Mouse (Mus musculus): ENCODE data around the gene Atp6v0d1. TPM values are rescaled to one million over a fixed set of nuclear protein-coding genes. Genes with fewer than 3 reads are reported as not detected.

The Atp6v0d1 gene
- polyA plus RNA-seq, 1 experiment from 2014 or later: 254 TPM

- Histone ChIP-seq H3K4me1 (ENCODE audit: control insufficient read depth, insufficient read depth, low read length) (peaks cover 15% of the 10 kb centered on the region), H3K27me3 (ENCODE audit: control insufficient read depth, insufficient read depth, low read length) (no peaks in the 10 kb centered on the region), H3K4me2 (ENCODE audit: low read depth, low read length) (no peak overlapping the region), H3K9me3 (ENCODE audit: control insufficient read depth, low read length) (no peaks in the 10 kb centered on the region), H3K36me3 (ENCODE audit: control insufficient read depth, insufficient read depth, low read length) (0 out of 2 replicates have a peak, but pooled peaks cover 4% of the 10 kb centered on the region), H3K9ac (replicated peaks; ENCODE audit: low read depth, low read length) (no peak overlapping the region), H3K27ac (ENCODE audit: low read depth, low read length) (no peak overlapping the region), H3K4me3 (ENCODE audit: low read depth, low read length) (no peak overlapping the region)
- ATAC-seq (ENCODE audit: low read depth): no peak
- WGBS: 84% methylated on average over 3 of the region's 3 CpGs
Measured at GRCm38 (mm10) chr8:105477792-105478191, 88.1 kb downstream of the Atp6v0d1 start.

- no peaks in the 10 kb centered on the region for H3K27me3 ChIP-seq (ENCODE audit: control insufficient read depth, insufficient read depth, low read length)
- H3K9ac ChIP-seq (replicated peaks; ENCODE audit: low read depth, low read length): no peak overlapping the region
- H3K9me3 ChIP-seq (ENCODE audit: control insufficient read depth, low read length): no peaks in the 10 kb centered on the region
- no peak overlapping the region for H3K4me3 ChIP-seq (ENCODE audit: low read depth, low read length)
- ATAC-seq (ENCODE audit: low read depth): no peak
- peaks cover 15% of the 10 kb centered on the region for H3K4me1 ChIP-seq (ENCODE audit: control insufficient read depth, insufficient read depth, low read length)
- no peak overlapping the region for H3K27ac ChIP-seq (ENCODE audit: low read depth, low read length)
- H3K36me3 ChIP-seq (ENCODE audit: control insufficient read depth, insufficient read depth, low read length): 0 out of 2 replicates have a peak, but pooled peaks cover 4% of the 10 kb centered on the region
- WGBS: 44% methylated on average over 25 of the region's 25 CpGs
- no peak overlapping the region for H3K4me2 ChIP-seq (ENCODE audit: low read depth, low read length)
Measured at GRCm38 (mm10) chr8:105476628-105477413, 89.0 kb downstream of the Atp6v0d1 start.

GRCm38 (mm10) chr8:105476161-105476560 is 89.7 kb downstream of the Atp6v0d1 start:
- H3K4me1 ChIP-seq (ENCODE audit: control insufficient read depth, insufficient read depth, low read length): peaks cover 15% of the 10 kb centered on the region
- H3K9ac ChIP-seq (replicated peaks; ENCODE audit: low read depth, low read length): no peak overlapping the region
- 91% methylated on average over 7 of the region's 7 CpGs for WGBS
- ATAC-seq (ENCODE audit: low read depth): no peak
- no peaks in the 10 kb centered on the region for H3K9me3 ChIP-seq (ENCODE audit: control insufficient read depth, low read length)
- no peak overlapping the region for H3K4me3 ChIP-seq (ENCODE audit: low read depth, low read length)
- H3K27ac ChIP-seq (ENCODE audit: low read depth, low read length): no peak overlapping the region
- no peak overlapping the region for H3K4me2 ChIP-seq (ENCODE audit: low read depth, low read length)
- no peaks in the 10 kb centered on the region for H3K27me3 ChIP-seq (ENCODE audit: control insufficient read depth, insufficient read depth, low read length)
- 0 out of 2 replicates have a peak, but pooled peaks cover 4% of the 10 kb centered on the region for H3K36me3 ChIP-seq (ENCODE audit: control insufficient read depth, insufficient read depth, low read length)

- Histone ChIP-seq H3K9ac (replicated peaks; ENCODE audit: low read depth, low read length) (no peak overlapping the region), H3K9me3 (ENCODE audit: control insufficient read depth, low read length) (no peaks in the 10 kb centered on the region), H3K4me2 (ENCODE audit: low read depth, low read length) (no peak overlapping the region), H3K36me3 (ENCODE audit: control insufficient read depth, insufficient read depth, low read length) (0 out of 2 replicates have a peak, but pooled peaks cover 4% of the 10 kb centered on the region), H3K27ac (ENCODE audit: low read depth, low read length) (no peak overlapping the region), H3K4me1 (ENCODE audit: control insufficient read depth, insufficient read depth, low read length) (peaks cover 18% of the 10 kb centered on the region), H3K27me3 (ENCODE audit: control insufficient read depth, insufficient read depth, low read length) (no peaks in the 10 kb centered on the region), H3K4me3 (ENCODE audit: low read depth, low read length) (no peak overlapping the region)
- ATAC-seq (ENCODE audit: low read depth): no peak
- WGBS: 88% methylated on average over 8 of the region's 8 CpGs
Measured at GRCm38 (mm10) chr8:105475742-105476141, 90.1 kb downstream of the Atp6v0d1 start.

GRCm38 (mm10) chr8:105475254-105475653 is 90.6 kb downstream of the Atp6v0d1 start:
- H3K4me2 ChIP-seq (ENCODE audit: low read depth, low read length): no peak overlapping the region
- no peaks in the 10 kb centered on the region for H3K27me3 ChIP-seq (ENCODE audit: control insufficient read depth, insufficient read depth, low read length)
- 0 out of 2 replicates have a peak, but pooled peaks cover 4% of the 10 kb centered on the region for H3K36me3 ChIP-seq (ENCODE audit: control insufficient read depth, insufficient read depth, low read length)
- H3K4me1 ChIP-seq (ENCODE audit: control insufficient read depth, insufficient read depth, low read length): peaks cover 19% of the 10 kb centered on the region
- H3K27ac ChIP-seq (ENCODE audit: low read depth, low read length): no peak overlapping the region
- no peak for ATAC-seq (ENCODE audit: low read depth)
- WGBS: 39% methylated on average over 4 of the region's 4 CpGs
- H3K9ac ChIP-seq (replicated peaks; ENCODE audit: low read depth, low read length): no peak overlapping the region
- no peaks in the 10 kb centered on the region for H3K9me3 ChIP-seq (ENCODE audit: control insufficient read depth, low read length)
- no peak overlapping the region for H3K4me3 ChIP-seq (ENCODE audit: low read depth, low read length)

DNA sequence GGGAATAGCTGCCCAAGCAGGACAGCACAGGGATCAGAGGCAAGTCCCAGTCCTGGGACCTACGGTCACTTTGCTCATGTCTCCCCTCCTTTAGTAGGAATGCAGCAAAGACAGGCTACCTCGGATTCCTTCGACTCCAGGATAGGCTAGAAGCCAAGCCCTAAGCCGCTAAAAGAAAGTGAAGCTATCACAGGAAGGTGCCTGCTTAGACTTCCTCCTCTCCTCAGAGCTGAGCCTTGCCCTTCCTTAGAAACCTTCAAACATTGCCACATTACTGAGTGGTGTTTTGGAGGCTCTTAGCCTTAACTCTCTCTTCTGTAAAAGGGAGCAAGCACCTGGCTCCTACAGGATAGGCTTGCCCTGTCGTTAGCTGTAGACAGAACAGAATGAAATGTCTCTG is 91.2 kb downstream of the Atp6v0d1 start:
- Histone ChIP-seq H3K4me1 (ENCODE audit: control insufficient read depth, insufficient read depth, low read length) (peaks cover 21% of the 10 kb centered on the region), H3K4me2 (ENCODE audit: low read depth, low read length) (no peak overlapping the region), H3K9me3 (ENCODE audit: control insufficient read depth, low read length) (no peaks in the 10 kb centered on the region), H3K27ac (ENCODE audit: low read depth, low read length) (no peak overlapping the region), H3K9ac (replicated peaks; ENCODE audit: low read depth, low read length) (no peak overlapping the region), H3K36me3 (ENCODE audit: control insufficient read depth, insufficient read depth, low read length) (0 out of 2 replicates have a peak, but pooled peaks cover 4% of the 10 kb centered on the region), H3K4me3 (ENCODE audit: low read depth, low read length) (no peak overlapping the region), H3K27me3 (ENCODE audit: control insufficient read depth, insufficient read depth, low read length) (no peaks in the 10 kb centered on the region)
- WGBS: 40% methylated on average over 5 of the region's 5 CpGs
- ATAC-seq (ENCODE audit: low read depth): no peak

MicroRNAs encoded within 50 kb of the gene (microRNA counts, 519-probe panel; counts per million panel counts)
- microRNA mmu-miR-1966: not detected

Small RNA genes lying within 50 kb of the gene (microRNA-seq; reads per million reads assigned to microRNA genes)
- not detected for gene Mir1966

Other genes starting within 250 kb of the Atp6v0d1 start
- gene Lrrc29, start 239.8 kb downstream of the Atp6v0d1 start, polyA plus RNA-seq (2014; fragmentation: Nextera tagmentation; extraction: Ambion mirVana): 0.85 and 0.95 TPM in 2 replicates
- gene Tmem208, start 239.7 kb downstream of the Atp6v0d1 start, polyA plus RNA-seq (2014; fragmentation: Nextera tagmentation; extraction: Ambion mirVana): 135 and 150 TPM in 2 replicates
- gene Fhod1, start 218.1 kb downstream of the Atp6v0d1 start, polyA plus RNA-seq (2014; fragmentation: Nextera tagmentation; extraction: Ambion mirVana): 0.88 and 0.91 TPM in 2 replicates
- gene Slc9a5, start 217.2 kb downstream of the Atp6v0d1 start, polyA plus RNA-seq (2014; fragmentation: Nextera tagmentation; extraction: Ambion mirVana): 10.5 and 13.2 TPM in 2 replicates
- gene Plekhg4, start 192.8 kb downstream of the Atp6v0d1 start, polyA plus RNA-seq (2014; fragmentation: Nextera tagmentation; extraction: Ambion mirVana): 2.3 and 2.6 TPM in 2 replicates
- not detected in 2 replicates for gene Kctd19, start 152.5 kb downstream of the Atp6v0d1 start, polyA plus RNA-seq (2014; fragmentation: Nextera tagmentation; extraction: Ambion mirVana)
- gene Lrrc36, start 152.5 kb downstream of the Atp6v0d1 start, polyA plus RNA-seq (2014; fragmentation: Nextera tagmentation; extraction: Ambion mirVana): 0.16 and 0.43 TPM in 2 replicates
- gene Tppp3, start 94.5 kb downstream of the Atp6v0d1 start, polyA plus RNA-seq (2014; fragmentation: Nextera tagmentation; extraction: Ambion mirVana): 189 and 259 TPM in 2 replicates
- gene Zdhhc1, start 69.1 kb downstream of the Atp6v0d1 start, polyA plus RNA-seq (2014; fragmentation: Nextera tagmentation; extraction: Ambion mirVana): 27.9 and 32.5 TPM in 2 replicates
- 0.94 and 1.2 TPM in 2 replicates for gene Hsd11b2, start 47.3 kb downstream of the Atp6v0d1 start, polyA plus RNA-seq (2014; fragmentation: Nextera tagmentation; extraction: Ambion mirVana)
- gene Ripor1, start 39.2 kb upstream of the Atp6v0d1 start, polyA plus RNA-seq (2014; fragmentation: Nextera tagmentation; extraction: Ambion mirVana): 25.8 and 29.6 TPM in 2 replicates
- gene Ctcf, start 70.5 kb upstream of the Atp6v0d1 start, polyA plus RNA-seq (2014; fragmentation: Nextera tagmentation; extraction: Ambion mirVana): 81.3 and 85.6 TPM in 2 replicates
- gene Agrp, start 71.3 kb upstream of the Atp6v0d1 start, polyA plus RNA-seq (2014; fragmentation: Nextera tagmentation; extraction: Ambion mirVana): 0.71 and 1.3 TPM in 2 replicates
- gene Carmil2, start 120.2 kb upstream of the Atp6v0d1 start, polyA plus RNA-seq (2014; fragmentation: Nextera tagmentation; extraction: Ambion mirVana): 21.7 and 22.3 TPM in 2 replicates
- gene Acd, start 135.1 kb upstream of the Atp6v0d1 start, polyA plus RNA-seq (2014; fragmentation: Nextera tagmentation; extraction: Ambion mirVana): 79.5 and 83.9 TPM in 2 replicates
- 48.1 and 60.6 TPM in 2 replicates for gene Pard6a, start 135.1 kb upstream of the Atp6v0d1 start, polyA plus RNA-seq (2014; fragmentation: Nextera tagmentation; extraction: Ambion mirVana)
- gene 4933405L10Rik, start 141.6 kb upstream of the Atp6v0d1 start, polyA plus RNA-seq (2014; fragmentation: Nextera tagmentation; extraction: Ambion mirVana): 0.30 and 0.42 TPM in 2 replicates
- 9.5 and 11.6 TPM in 2 replicates for gene Enkd1, start 142.2 kb upstream of the Atp6v0d1 start, polyA plus RNA-seq (2014; fragmentation: Nextera tagmentation; extraction: Ambion mirVana)
- gene Gfod2, start 192.6 kb upstream of the Atp6v0d1 start, polyA plus RNA-seq (2014; fragmentation: Nextera tagmentation; extraction: Ambion mirVana): 52.9 and 67.9 TPM in 2 replicates

All from neural tube, embryonic 14.5 days (tissue).